Mouse (Mus musculus) hindbrain, embryonic 15.5 days (tissue): ENCODE measurements at regions not wholly inside any gene's neighbourhood (a gene's known extent, or its start where the extent isn't known, plus 50 kb on each side); places are given as distances from the start of the nearest gene placed in this dataset.
A peak's percentile ranks its signal among the peaks of the same experiment; 100 is the strongest.

ENCODE experiments used
- ATAC-seq: fragments of 200-750 bp; cut with Nextera tagmentation; 2 replicates; pipeline ENCODE4 v1.8.0; 2017; ENCODE audit warnings: low read depth, moderate number of reproducible peaks, moderate TSS enrichment; ENCODE audit not compliant: low FRiP score
- H3K27ac ChIP-seq: fragments of 300-500 bp; sonication (generic); replicated peaks from 2 replicates; pipeline ENCODE4 v1.5.1; 2015; ENCODE audit warnings: mild to moderate bottlenecking, inconsistent platforms
- H3K27me3 ChIP-seq: fragments of 300-500 bp; sonication (generic); 2 replicates; pipeline ENCODE4 v1.6.1; 2015; ENCODE audit warnings: control low read depth, inconsistent platforms
- H3K36me3 ChIP-seq: fragments of 300-500 bp; sonication (generic); 2 replicates; pipeline ENCODE4 v1.6.1; 2015; ENCODE audit warnings: control low read depth, inconsistent platforms
- H3K4me1 ChIP-seq: fragments of 300-500 bp; sonication (generic); replicated peaks from 2 replicates; pipeline ENCODE4 v1.6.1; 2015; ENCODE audit warnings: control low read depth, inconsistent platforms
- H3K4me2 ChIP-seq: fragments of 300-500 bp; sonication (generic); 2 replicates; pipeline ENCODE4 v1.6.1; 2015; ENCODE audit warnings: moderate library complexity, mild to moderate bottlenecking, inconsistent platforms
- H3K4me3 ChIP-seq: fragments of 300-500 bp; sonication (generic); 2 replicates; pipeline ENCODE4 v1.5.1; 2015; ENCODE audit warnings: mild to moderate bottlenecking, inconsistent platforms
- H3K9ac ChIP-seq: fragments of 300-500 bp; sonication (generic); 2 replicates; pipeline ENCODE4 v1.6.1; 2015; ENCODE audit warnings: inconsistent platforms
- H3K9me3 ChIP-seq: fragments of 300-500 bp; sonication (generic); 2 replicates; pipeline ENCODE4 v1.6.1; 2016; ENCODE audit warnings: control low read depth, inconsistent platforms
- WGBS: fragments of 180-500 bp; shearing (Covaris S2); methylation state at CpG from one replicate; pipeline ENCODE4 v1.1.7; 2015; 5-methylcytosine and 5-hydroxymethylcytosine counted together

GRCm38 (mm10) chr5:99845565-99846255 is 60.3 kb upstream of the Vamp9 start:
- Histone ChIP-seq H3K4me3 (no peak overlapping the region), H3K4me2 (no peak overlapping the region), H3K27me3 (no peaks in the 10 kb centered on the region), H3K9ac (no peak overlapping the region), H3K36me3 (no peaks in the 10 kb centered on the region), H3K4me1 (peaks cover 16% of the 10 kb centered on the region), H3K9me3 (no peaks in the 10 kb centered on the region), H3K27ac (0 out of 2 replicates have a peak overlapping the region, but pooled peaks have one; percentile 20)
- peak; percentile 73 for ATAC-seq
- 44% methylated on average over 11 of the region's 11 CpGs for WGBS

GRCm38 (mm10) chr5:99848158-99848988 is 57.7 kb upstream of the Vamp9 start:
- no peak for ATAC-seq

GRCm38 (mm10) chr5:99849001-99849400 is 57.1 kb upstream of the Vamp9 start:
- H3K27me3 ChIP-seq: no peaks in the 10 kb centered on the region
- H3K36me3 ChIP-seq: no peaks in the 10 kb centered on the region
- no peaks in the 10 kb centered on the region for H3K9me3 ChIP-seq
- H3K4me1 ChIP-seq: peaks cover 10% of the 10 kb centered on the region
- H3K4me2 ChIP-seq: no peak overlapping the region
- H3K27ac ChIP-seq: no peak overlapping the region
- H3K4me3 ChIP-seq: no peak overlapping the region
- no peak overlapping the region for H3K9ac ChIP-seq
- WGBS: 35% methylated on average over 9 of the region's 9 CpGs
- no peak for ATAC-seq

More at GRCm38 (mm10) chr5:99848158-99848988, 57.7 kb upstream of the Vamp9 start:
- no peaks in the 10 kb centered on the region for H3K9me3 ChIP-seq
- no peak overlapping the region for H3K9ac ChIP-seq
- peaks cover 10% of the 10 kb centered on the region for H3K4me1 ChIP-seq
- H3K4me2 ChIP-seq: no peak overlapping the region
- no peak overlapping the region for H3K4me3 ChIP-seq
- H3K27ac ChIP-seq: no peak overlapping the region
- H3K27me3 ChIP-seq: no peaks in the 10 kb centered on the region
- H3K36me3 ChIP-seq: no peaks in the 10 kb centered on the region
- WGBS: 68% methylated on average over 17 of the region's 17 CpGs

- no peak overlapping the region for H3K27ac ChIP-seq
- no peak overlapping the region for H3K4me2 ChIP-seq
- H3K9ac ChIP-seq: no peak overlapping the region
- WGBS: 60% methylated on average over 4 of the region's 4 CpGs
- no peak overlapping the region for H3K4me3 ChIP-seq
- H3K27me3 ChIP-seq: no peaks in the 10 kb centered on the region
- H3K9me3 ChIP-seq: no peaks in the 10 kb centered on the region
- no peak for ATAC-seq
- H3K36me3 ChIP-seq: no peaks in the 10 kb centered on the region
- 0 out of 2 replicates have a peak, but pooled peaks cover 2% of the 10 kb centered on the region for H3K4me1 ChIP-seq
These were observed 53.7 kb upstream of the Vamp9 start for GRCm38 (mm10) chr5:99852316-99852715.
